In the genomic region with DNA sequence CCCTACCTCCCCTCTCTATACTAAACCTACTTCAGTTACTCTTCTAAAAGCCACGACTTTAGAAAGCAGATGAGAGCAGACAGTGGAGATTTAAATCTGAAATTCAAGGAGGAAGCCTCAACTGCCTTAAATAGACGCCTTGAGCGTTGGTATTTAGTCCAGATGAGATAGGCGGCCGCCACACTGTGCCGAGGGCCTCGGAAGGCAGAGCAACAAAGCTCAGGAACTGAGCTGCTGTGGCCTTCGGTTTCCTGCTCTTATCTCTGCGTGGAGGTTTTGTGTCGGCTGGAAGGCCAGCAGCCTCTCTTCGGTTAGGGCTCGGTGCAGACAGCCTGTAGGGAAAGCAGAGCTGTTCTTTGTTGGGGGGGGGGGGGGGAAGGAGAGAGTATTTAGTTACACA, we compare ENCODE assay signal across 11 mouse cellular contexts. TPM values are rescaled to one million over a fixed set of nuclear protein-coding genes. Genes with fewer than 3 reads are reported as not detected.
DNase-seq lines count a peak whose midpoint lies in the region; ATAC-seq and TF ChIP-seq lines count a peak whose summit lies in the region.
"Had no signal": no experiment of that assay in that cellular context is flagged by ENCODE, and none has a peak within 500 bp of the region (broad histone marks: within the 10 kb centered on the region; RNA-seq: fewer than 3 reads in every experiment).

No protein-coding gene starts in this region.

- no peaks in the 10 kb centered on the region for H3K79me2 ChIP-seq in MEL (ENCODE audit: control insufficient read depth, insufficient read depth, low read length, poor library complexity)

- WGBS in heart, embryonic 13.5 days: 3% methylated on average over 12 of the region's 12 CpGs
- WGBS in liver, postnatal 0 days (ENCODE audit: insufficient replicate concordance): 5% methylated on average over 12 of the region's 12 CpGs

- H3K9me3 ChIP-seq in heart, embryonic 13.5 days: no peaks in the 10 kb centered on the region
- no peaks in the 10 kb centered on the region for H3K9me3 ChIP-seq in MEL (replicated peaks; ENCODE audit: insufficient read depth, low read length)
- no peaks in the 10 kb centered on the region for H3K9me3 ChIP-seq in liver, postnatal 0 days (ENCODE audit: low read length)

- H3K4me3 ChIP-seq in heart, embryonic 13.5 days: no peak overlapping the region
- H3K4me3 ChIP-seq in MEL (ENCODE audit: control insufficient read depth in 1 of 2, insufficient read depth in 1 of 2, low read depth in 2 of 2, low read length in 2 of 2): peak overlapping the region; percentile 13 to 48
- H3K4me3 ChIP-seq in liver, postnatal 0 days (ENCODE audit: low read depth, low read length): no peak overlapping the region

- no peak for TF ChIP-seq CTCF in MEL (IDR thresholded peaks at IDR 0.05 in 2 of 3, conservative IDR thresholded peaks at IDR 0.05 in 1 of 3; ENCODE audit: control insufficient read depth in 1 of 3, insufficient read depth in 1 of 3, low read depth in 2 of 3, low read length in 3 of 3, poor library complexity in 1 of 3, severe bottlenecking in 1 of 3)
- TF ChIP-seq CTCF in liver, postnatal 0 days (IDR thresholded peaks at IDR 0.05; ENCODE audit: low read depth): no peak

- H3K36me3 ChIP-seq in heart, embryonic 13.5 days: no peaks in the 10 kb centered on the region
- peaks cover 0 to 7% of the 10 kb centered on the region in 2 experiments; a peak in 2 of 4 replicates for H3K36me3 ChIP-seq in MEL (ENCODE audit: control insufficient read depth in 1 of 2, insufficient read depth in 2 of 2, low read length in 2 of 2)
- no peaks in the 10 kb centered on the region for H3K36me3 ChIP-seq in liver, postnatal 0 days (replicated peaks; ENCODE audit: insufficient read depth, low read length)

- peak overlapping the region; percentile 92 for H3K27ac ChIP-seq in heart, embryonic 13.5 days (replicated peaks)
- peak overlapping the region; percentile 13 for H3K27ac ChIP-seq in MEL (ENCODE audit: control insufficient read depth, low read depth, low read length)
- H3K27ac ChIP-seq in liver, postnatal 0 days (ENCODE audit: low read depth): 0 out of 2 replicates have a peak overlapping the region, but pooled peaks have one; percentile 31

- no peak for ATAC-seq in heart, embryonic 13.5 days (ENCODE audit: extremely low read depth, insufficient number of reproducible peaks, low FRiP score, low TSS enrichment)
- peak; percentile 22; the same call in 1 of the 2 replicates for ATAC-seq in granulocyte monocyte progenitor cell, adult 5-6 weeks (replicated peaks; ENCODE audit: poor library complexity, severe bottlenecking)
- no peak for ATAC-seq in liver, postnatal 0 days

- H3K4me2 ChIP-seq in heart, embryonic 13.5 days: peak overlapping the region; percentile 44
- peak overlapping the region; percentile 24 for H3K4me2 ChIP-seq in liver, postnatal 0 days (ENCODE audit: low read depth, low read length)

- H3K27me3 ChIP-seq in heart, embryonic 13.5 days (replicated peaks): no peaks in the 10 kb centered on the region
- no peaks in the 10 kb centered on the region for H3K27me3 ChIP-seq in MEL (ENCODE audit: control insufficient read depth in 1 of 2, insufficient read depth in 2 of 2, low read length in 2 of 2)
- H3K27me3 ChIP-seq in liver, postnatal 0 days (ENCODE audit: insufficient read depth, low read length): no peaks in the 10 kb centered on the region

- no peak for TF ChIP-seq RAD21 in MEL (IDR thresholded peaks at IDR 0.05; ENCODE audit: low read depth, low read length)

- peak in 1 of 2 experiments; percentile 35; a peak in 1 of 4 replicates for TF ChIP-seq POLR2A in MEL (IDR thresholded peaks at IDR 0.05; ENCODE audit: control insufficient read depth in 1 of 2, insufficient read depth in 1 of 2, low read depth in 1 of 2, low read length in 2 of 2, poor library complexity in 1 of 2)

- TF ChIP-seq EP300 in MEL (IDR thresholded peaks at IDR 0.05; ENCODE audit: low read depth in 1 of 2, low read length in 2 of 2): peak in 1 of 2 experiments; percentile 70; a peak in 3 of 4 replicates
- no peak for TF ChIP-seq EP300 in liver, postnatal 0 days (IDR thresholded peaks at IDR 0.05; ENCODE audit: low read depth)

- DNase-seq in heart, adult 18-20 months: no peak
- DNase-seq in MEL (ENCODE audit: low read depth, low spot score): peak; percentile 88
- no peak for DNase-seq in liver, postnatal 0 days
- DNase-seq in layer of hippocampus, adult 18-20 months (ENCODE audit: low spot score in 2 of 2): no peak
- no peak for DNase-seq in layer of hippocampus, postnatal 36 days
- no peak for DNase-seq in frontal cortex, adult 2 months (ENCODE audit: extremely low spot score in 1 of 2, low spot score in 1 of 2)
- DNase-seq: gastrocnemius, postnatal 36 days had no signal

- H3K9ac ChIP-seq in heart, embryonic 13.5 days: peak overlapping the region; percentile 72
- H3K9ac ChIP-seq in MEL (ENCODE audit: control insufficient read depth, low read depth, low read length, poor library complexity, severe bottlenecking): peak overlapping the region; percentile 51
- H3K9ac ChIP-seq in liver, postnatal 0 days (replicated peaks): no peak overlapping the region

- peaks cover 17% of the 10 kb centered on the region for H3K4me1 ChIP-seq in heart, embryonic 13.5 days
- H3K4me1 ChIP-seq in MEL (ENCODE audit: control insufficient read depth in 1 of 2, insufficient read depth in 2 of 2, low read length in 2 of 2): peaks cover 0 to 16% of the 10 kb centered on the region in 2 experiments; a peak in 2 of 4 replicates
- peaks cover 4% of the 10 kb centered on the region; the same call in 1 of the 2 replicates for H3K4me1 ChIP-seq in liver, postnatal 0 days (ENCODE audit: insufficient read depth)

RNA-seq across cellular contexts. Expression of a gene that starts 11.1 kb away (rescaled TPM):
- 0.91 and 1.2 TPM in 2 replicates for polyA plus RNA-seq in heart, embryonic 13.5 days (2015; fragmentation: Nextera tagmentation; extraction: Ambion mirVana)
- total RNA-seq in heart, adult 18-20 months (2021): under 1 TPM; 0.52 to 0.80 TPM
- 0.42 and 0.49 TPM in 2 replicates for total RNA-seq in MEL (2012; rRNA removed)
- under 1 TPM in 1 of 2 experiments, not detected in 1; 0.43 TPM for polyA plus RNA-seq in MEL (2012; ENCODE audit: insufficient read depth in 1 of 2, insufficient read length in 2 of 2, low read depth in 1 of 2, low replicate concordance in 2 of 2, missing spikeins in 1 of 2)
- total RNA-seq in granulocyte monocyte progenitor cell, adult 5-6 weeks (2014; fragmentation: Nextera tagmentation): 1.1 and 1.2 TPM in 2 replicates
- 0.39 and 0.57 TPM in 2 replicates for total RNA-seq in granulocyte monocyte progenitor cell, adult 5-6 weeks (2017)
- polyA plus RNA-seq in liver, postnatal 0 days (2015; fragmentation: Nextera tagmentation; extraction: Ambion mirVana): 0.15 and 0.18 TPM in 2 replicates
- total RNA-seq in layer of hippocampus, adult 18-20 months (2021): under 1 TPM; 0.56 to 0.74 TPM
- 1 to 10 TPM in 1 of 2 experiments, under 1 TPM in 1; 1.00 to 1.0 TPM for total RNA-seq in layer of hippocampus, postnatal 36 days (2021)
- polyA plus RNA-seq in frontal cortex, adult 2 months (2012; rRNA removed): 1.8 and 1.9 TPM in 2 replicates

RNA-seq across cellular contexts. Expression of a gene that starts 11.3 kb away (rescaled TPM):
- 1,048 and 1,267 TPM in 2 replicates for polyA plus RNA-seq in heart, embryonic 13.5 days (2015; fragmentation: Nextera tagmentation; extraction: Ambion mirVana)
- 1,000 to 10,000 TPM; 2,590 to 2,622 TPM for total RNA-seq in heart, adult 18-20 months (2021)
- total RNA-seq in MEL (2012; rRNA removed): 72.4 and 85.3 TPM in 2 replicates
- polyA plus RNA-seq in MEL (2012; ENCODE audit: insufficient read depth in 1 of 2, insufficient read length in 2 of 2, low read depth in 1 of 2, low replicate concordance in 2 of 2, missing spikeins in 1 of 2): 1,000 to 10,000 TPM in 1 of 2 experiments, not detected in 1; 1,130 TPM
- total RNA-seq in granulocyte monocyte progenitor cell, adult 5-6 weeks (2014; fragmentation: Nextera tagmentation): 221 and 287 TPM in 2 replicates
- 66.7 and 91.9 TPM in 2 replicates for total RNA-seq in granulocyte monocyte progenitor cell, adult 5-6 weeks (2017)
- polyA plus RNA-seq in liver, postnatal 0 days (2015; fragmentation: Nextera tagmentation; extraction: Ambion mirVana): 1,453 and 1,461 TPM in 2 replicates
- 100 to 1,000 TPM; 406 TPM for total RNA-seq in layer of hippocampus, adult 18-20 months (2021)
- total RNA-seq in layer of hippocampus, postnatal 36 days (2021): 100 to 1,000 TPM; 411 to 419 TPM
- 372 and 396 TPM in 2 replicates for polyA plus RNA-seq in frontal cortex, adult 2 months (2012; rRNA removed)

RNA-seq across cellular contexts. Expression of a gene that starts 15.0 kb away (rescaled TPM):
- 0.09 and 0.14 TPM in 2 replicates for polyA plus RNA-seq in heart, embryonic 13.5 days (2015; fragmentation: Nextera tagmentation; extraction: Ambion mirVana)
- total RNA-seq in heart, adult 18-20 months (2021): not detected
- not detected in 2 replicates for total RNA-seq in MEL (2012; rRNA removed)
- polyA plus RNA-seq in MEL (2012; ENCODE audit: insufficient read depth in 1 of 2, insufficient read length in 2 of 2, low read depth in 1 of 2, low replicate concordance in 2 of 2, missing spikeins in 1 of 2): not detected
- total RNA-seq in granulocyte monocyte progenitor cell, adult 5-6 weeks (2014; fragmentation: Nextera tagmentation): not detected in 2 replicates
- total RNA-seq in granulocyte monocyte progenitor cell, adult 5-6 weeks (2017): not detected in 2 replicates
- polyA plus RNA-seq in liver, postnatal 0 days (2015; fragmentation: Nextera tagmentation; extraction: Ambion mirVana): 0.06 and 0.25 TPM in 2 replicates
- total RNA-seq in layer of hippocampus, adult 18-20 months (2021): under 1 TPM; 0.13 to 0.27 TPM
- total RNA-seq in layer of hippocampus, postnatal 36 days (2021): under 1 TPM; 0.15 to 0.33 TPM
- polyA plus RNA-seq in frontal cortex, adult 2 months (2012; rRNA removed): 0.08 and 0.10 TPM in 2 replicates
- total RNA-seq: gastrocnemius, postnatal 36 days had no signal
- polyA plus RNA-seq: brain, embryonic 14.5 days had no signal

RNA-seq across cellular contexts. Expression of a gene that starts 15.1 kb away (rescaled TPM):
- 3.0 TPM in 2 replicates for polyA plus RNA-seq in heart, embryonic 13.5 days (2015; fragmentation: Nextera tagmentation; extraction: Ambion mirVana)
- under 1 TPM; 0.30 to 0.57 TPM for total RNA-seq in heart, adult 18-20 months (2021)
- not detected in 2 replicates for total RNA-seq in MEL (2012; rRNA removed)
- polyA plus RNA-seq in MEL (2012; ENCODE audit: insufficient read depth in 1 of 2, insufficient read length in 2 of 2, low read depth in 1 of 2, low replicate concordance in 2 of 2, missing spikeins in 1 of 2): under 1 TPM in 1 of 2 experiments, not detected in 1; 0.19 TPM
- 0.30 TPM in 1 of 2 replicates, not detected in the other for total RNA-seq in granulocyte monocyte progenitor cell, adult 5-6 weeks (2014; fragmentation: Nextera tagmentation)
- not detected in 2 replicates for total RNA-seq in granulocyte monocyte progenitor cell, adult 5-6 weeks (2017)
- polyA plus RNA-seq in liver, postnatal 0 days (2015; fragmentation: Nextera tagmentation; extraction: Ambion mirVana): 5.5 TPM in 2 replicates
- total RNA-seq in layer of hippocampus, adult 18-20 months (2021): 1 to 10 TPM; 5.7 TPM
- 1 to 10 TPM; 3.5 to 4.4 TPM for total RNA-seq in layer of hippocampus, postnatal 36 days (2021)
- polyA plus RNA-seq in frontal cortex, adult 2 months (2012; rRNA removed): 7.4 and 8.1 TPM in 2 replicates

RNA-seq across cellular contexts. Expression of a gene that starts 19.0 kb away (rescaled TPM):
- polyA plus RNA-seq in heart, embryonic 13.5 days (2015; fragmentation: Nextera tagmentation; extraction: Ambion mirVana): 0.51 TPM in 2 replicates
- total RNA-seq in heart, adult 18-20 months (2021): not detected
- total RNA-seq in MEL (2012; rRNA removed): not detected in 2 replicates
- polyA plus RNA-seq in MEL (2012; ENCODE audit: insufficient read depth in 1 of 2, insufficient read length in 2 of 2, low read depth in 1 of 2, low replicate concordance in 2 of 2, missing spikeins in 1 of 2): under 1 TPM in 1 of 2 experiments, not detected in 1; 0.24 TPM
- not detected in 2 replicates for total RNA-seq in granulocyte monocyte progenitor cell, adult 5-6 weeks (2014; fragmentation: Nextera tagmentation)
- not detected in 2 replicates for total RNA-seq in granulocyte monocyte progenitor cell, adult 5-6 weeks (2017)
- polyA plus RNA-seq in liver, postnatal 0 days (2015; fragmentation: Nextera tagmentation; extraction: Ambion mirVana): 198 and 209 TPM in 2 replicates
- not detected for total RNA-seq in layer of hippocampus, adult 18-20 months (2021)
- total RNA-seq in layer of hippocampus, postnatal 36 days (2021): not detected
- not detected in 2 replicates for polyA plus RNA-seq in frontal cortex, adult 2 months (2012; rRNA removed)
- total RNA-seq: gastrocnemius, postnatal 36 days had no signal
- polyA plus RNA-seq: brain, embryonic 14.5 days; limb, embryonic 14.5 days had no signal

Comparison
In these comparisons a context has a peak if more than half of its experiments do, and no peak if none do; other contexts are left out.
1. H3K27ac ChIP-seq: peak in every context shown above with its lines; median percentile 92 in heart, embryonic 13.5 days; 31 in liver, postnatal 0 days; 13 in MEL.
2. H3K4me3 ChIP-seq: peak in MEL (2 of 2); none in heart, embryonic 13.5 days (single experiment) and liver, postnatal 0 days (single experiment).
3. RNA of a gene that starts 11.3 kb away (total RNA-seq): 2,590 to 2,622 TPM in heart, adult 18-20 months; 411 to 419 TPM in layer of hippocampus, postnatal 36 days, 406 TPM in layer of hippocampus, adult 18-20 months, 66.7 to 287 TPM in granulocyte monocyte progenitor cell, adult 5-6 weeks and 72.4 to 85.3 TPM in MEL; every median in the first group is over 4 times any median in the second.